Mouse (Mus musculus) forebrain, embryonic 14.5 days (tissue): ENCODE measurements around the gene Mme. TPM values are rescaled to one million over a fixed set of nuclear protein-coding genes. Genes with fewer than 3 reads are reported as not detected.

ENCODE experiments used
- ATAC-seq: fragments of 200-750 bp; cut with Nextera tagmentation; 2 replicates; pipeline ENCODE4 v1.8.0; 2017; ENCODE audit warnings: mild to moderate bottlenecking, moderate library complexity
- DNase-seq: peaks from one replicate; pipeline ENCODE4 v3.0.0-alpha.2; 2015; ENCODE audit warnings: low spot score
- H3K27ac ChIP-seq: fragments of 300-500 bp; sonication (generic); 2 replicates; pipeline ENCODE4 v1.5.1; 2014; ENCODE audit warnings: low read depth, mild to moderate bottlenecking, control low read depth, low read length, moderate library complexity
- H3K27me3 ChIP-seq: fragments of 300-500 bp; sonication (generic); replicated peaks from 2 replicates; pipeline ENCODE4 v1.6.1; 2014; ENCODE audit warnings: low read length, control low read depth, mixed read lengths; ENCODE audit not compliant: control insufficient read depth, insufficient read depth
- H3K36me3 ChIP-seq: fragments of 300-500 bp; sonication (generic); 2 replicates; pipeline ENCODE4 v1.6.1; 2014; ENCODE audit warnings: low read length, control low read depth; ENCODE audit not compliant: control insufficient read depth, insufficient read depth
- H3K4me1 ChIP-seq: fragments of 300-500 bp; sonication (generic); 2 replicates; pipeline ENCODE4 v1.6.1; 2014; ENCODE audit warnings: antibody characterized with exemption, low read length, control low read depth; ENCODE audit not compliant: control insufficient read depth, insufficient read depth
- H3K4me2 ChIP-seq: fragments of 300-500 bp; sonication (generic); 2 replicates; pipeline ENCODE4 v1.6.1; 2014; ENCODE audit warnings: mild to moderate bottlenecking, control low read depth, low read length
- H3K4me3 ChIP-seq: fragments of 300-500 bp; sonication (generic); 2 replicates; pipeline ENCODE4 v1.5.1; 2014; ENCODE audit warnings: low read depth, low read length, control low read depth
- H3K9ac ChIP-seq: fragments of 300-500 bp; sonication (generic); 2 replicates; pipeline ENCODE4 v1.6.1; 2014; ENCODE audit warnings: mild to moderate bottlenecking, low read length, control low read depth, moderate library complexity
- H3K9me3 ChIP-seq: fragments of 300-500 bp; sonication (generic); replicated peaks from 2 replicates; pipeline ENCODE4 v1.6.1; 2016; ENCODE audit warnings: low read length, control low read depth, mixed read lengths; ENCODE audit not compliant: control insufficient read depth
- polyA plus RNA-seq: library from polyadenylated mRNA; unstranded; fragments of >200 nt; fragmentation: Nextera tagmentation; extraction: Ambion mirVana; gene quantifications from 2 replicates; pipeline ENCODE4 v1.2.1, GENCODE M21; 2014

The Mme gene
- polyA plus RNA-seq, 1 experiment from 2014 or later, result 4.0 TPM

GRCm38 (mm10) chr3:63417758-63418157, 176.4 kb downstream of the Mme start:
- no peak overlapping the region for H3K9ac ChIP-seq
- H3K4me2 ChIP-seq, result no peak overlapping the region
- ATAC-seq (no peak), DNase-seq (no peak)
- H3K9me3 ChIP-seq, result no peaks in the 10 kb centered on the region
- no peak overlapping the region for H3K27ac ChIP-seq
- no peaks in the 10 kb centered on the region for H3K4me1 ChIP-seq
- H3K4me3 ChIP-seq, result no peak overlapping the region
- H3K36me3 ChIP-seq, result no peaks in the 10 kb centered on the region
- H3K27me3 ChIP-seq, result no peaks in the 10 kb centered on the region

- Histone ChIP-seq H3K27me3 (no peaks in the 10 kb centered on the region), H3K9me3 (no peaks in the 10 kb centered on the region), H3K4me1 (no peaks in the 10 kb centered on the region), H3K36me3 (no peaks in the 10 kb centered on the region), H3K9ac (no peak overlapping the region), H3K4me3 (no peak overlapping the region), H3K27ac (no peak overlapping the region), H3K4me2 (no peak overlapping the region)
- DNase-seq (no peak), ATAC-seq (no peak)
Observed at GRCm38 (mm10) chr3:63423552-63423951, 182.2 kb downstream of the Mme start.

Other genes with a start within 250 kb of the Mme start
- gene Gm34302, start 242.3 kb downstream of the Mme start, polyA plus RNA-seq, result not detected in 2 replicates